Mouse (Mus musculus) kidney, embryonic 15.5 days (tissue): Measurements from ENCODE around the gene Supt6. TPM values are rescaled to one million over a fixed set of nuclear protein-coding genes. Genes with fewer than 3 reads are reported as not detected.
"Not testable (repeated sequence)": the region's sequence is repeated elsewhere in the genome, so short reads cannot be mapped to it uniquely, and the experiment has no call there.

Experiments used
- ATAC-seq: fragments of 200-750 bp; cut with Nextera tagmentation; replicated peaks from 2 replicates; pipeline ENCODE4 v1.8.0; 2017; ENCODE audit warnings: moderate TSS enrichment; ENCODE audit not compliant: low FRiP score
- H3K27ac ChIP-seq: fragments of 300-500 bp; sonication (generic); 2 replicates; pipeline ENCODE4 v1.5.1; 2015; ENCODE audit warnings: mild to moderate bottlenecking, inconsistent platforms
- H3K27me3 ChIP-seq: fragments of 300-500 bp; sonication (generic); 2 replicates; pipeline ENCODE4 v1.6.1; 2015; ENCODE audit warnings: inconsistent platforms
- H3K36me3 ChIP-seq: fragments of 300-500 bp; sonication (generic); 2 replicates; pipeline ENCODE4 v1.6.1; 2015; ENCODE audit warnings: inconsistent platforms
- H3K4me1 ChIP-seq: fragments of 300-500 bp; sonication (generic); 2 replicates; pipeline ENCODE4 v1.6.1; 2015; ENCODE audit warnings: inconsistent platforms
- H3K4me2 ChIP-seq: fragments of 300-500 bp; sonication (generic); 2 replicates; pipeline ENCODE4 v1.6.1; 2015; ENCODE audit warnings: moderate library complexity, mild to moderate bottlenecking, inconsistent platforms
- H3K4me3 ChIP-seq: fragments of 300-500 bp; sonication (generic); replicated peaks from 2 replicates; pipeline ENCODE4 v1.5.1; 2015; ENCODE audit warnings: mild to moderate bottlenecking, inconsistent platforms
- H3K9ac ChIP-seq: fragments of 300-500 bp; sonication (generic); 2 replicates; pipeline ENCODE4 v1.6.1; 2015; ENCODE audit warnings: mild to moderate bottlenecking, inconsistent platforms
- H3K9me3 ChIP-seq: fragments of 300-500 bp; sonication (generic); replicated peaks from 2 replicates; pipeline ENCODE4 v1.6.1; 2016; ENCODE audit warnings: inconsistent platforms
- WGBS: fragments of 180-500 bp; shearing (Covaris S2); methylation state at CpG from one replicate; pipeline ENCODE4 v1.1.7; 2015; ENCODE audit warnings: mixed read lengths; 5-methylcytosine and 5-hydroxymethylcytosine counted together
- polyA plus RNA-seq: library from polyadenylated mRNA; unstranded; fragments of >200 nt; fragmentation: Nextera tagmentation; extraction: Ambion mirVana; gene quantifications from 2 replicates; pipeline ENCODE4 v1.2.1, GENCODE M21; 2015

The Supt6 gene
- 27.3 and 29.4 TPM in 2 replicates for polyA plus RNA-seq

GRCm38 (mm10) chr11:78245627-78246317 lies at the start of gene Supt6, which contains the start of gene Sdf2:
TSS of gene Supt6 (minus strand) at chr11:78245987.
TSS of gene Sdf2 (plus strand) at chr11:78245746.
- Histone ChIP-seq H3K36me3 (peaks cover 17% of the 10 kb centered on the region), H3K4me2 (peak within 1 kb of the TSS; percentile 77), H3K9ac (peak within 1 kb of the TSS; percentile 90), H3K4me3 (peak within 1 kb of the TSS; percentile 97), H3K4me1 (peaks cover 37% of the 10 kb centered on the region), H3K27me3 (no peaks in the 10 kb centered on the region), H3K9me3 (no peaks in the 10 kb centered on the region), H3K27ac (peak within 1 kb of the TSS; percentile 96)
- under 1% methylated on average over 50 of the region's 50 CpGs for WGBS
- ATAC-seq: peak; percentile 92

GRCm38 (mm10) chr11:78294585-78294984 lies 48.8 kb upstream of the Supt6 start:
- Histone ChIP-seq H3K4me3 (no peak overlapping the region), H3K4me2 (no peak overlapping the region), H3K27me3 (no peaks in the 10 kb centered on the region), H3K36me3 (peaks cover 42% of the 10 kb centered on the region), H3K4me1 (no peaks in the 10 kb centered on the region), H3K9ac (no peak overlapping the region), H3K27ac (no peak overlapping the region), H3K9me3 (no peaks in the 10 kb centered on the region)
- no peak for ATAC-seq
- WGBS: 94% methylated on average over 6 of the region's 6 CpGs

GRCm38 (mm10) chr11:78290654-78291053 lies 44.9 kb upstream of the Supt6 start, which contains the start of gene BC030499:
TSS of gene BC030499 (plus strand) at chr11:78290841.
- H3K36me3 ChIP-seq: peaks cover 81% of the 10 kb centered on the region
- 93% methylated on average over 4 of the region's 4 CpGs for WGBS
- ATAC-seq: no peak
- no peaks in the 10 kb centered on the region for H3K9me3 ChIP-seq
- no peak within 1 kb of the TSS for H3K4me3 ChIP-seq
- no peak within 1 kb of the TSS for H3K4me2 ChIP-seq
- no peak within 1 kb of the TSS for H3K9ac ChIP-seq
- no peaks in the 10 kb centered on the region for H3K4me1 ChIP-seq
- H3K27ac ChIP-seq: no peak within 1 kb of the TSS
- no peaks in the 10 kb centered on the region for H3K27me3 ChIP-seq

- 91% methylated on average over 7 of the region's 7 CpGs for WGBS
- Histone ChIP-seq H3K9me3 (no peaks in the 10 kb centered on the region), H3K36me3 (peaks cover 92% of the 10 kb centered on the region), H3K4me2 (no peak overlapping the region), H3K27me3 (no peaks in the 10 kb centered on the region), H3K9ac (no peak overlapping the region), H3K4me3 (no peak overlapping the region), H3K4me1 (no peaks in the 10 kb centered on the region), H3K27ac (no peak overlapping the region)
- no peak for ATAC-seq
Measured at GRCm38 (mm10) chr11:78289146-78289763, 43.5 kb upstream of the Supt6 start.

GRCm38 (mm10) chr11:78279586-78279985 lies 33.8 kb upstream of the Supt6 start:
- Histone ChIP-seq H3K36me3 (peaks cover 100% of the 10 kb centered on the region), H3K4me3 (no peak overlapping the region), H3K27me3 (no peaks in the 10 kb centered on the region), H3K9ac (no peak overlapping the region), H3K9me3 (no peaks in the 10 kb centered on the region), H3K4me2 (no peak overlapping the region), H3K4me1 (no peaks in the 10 kb centered on the region), H3K27ac (no peak overlapping the region)
- no peak for ATAC-seq
- WGBS: 88% methylated on average over 4 of the region's 4 CpGs

- H3K36me3 ChIP-seq: peaks cover 100% of the 10 kb centered on the region
- 85% methylated on average over 7 of the region's 7 CpGs for WGBS
- H3K4me3 ChIP-seq: no peak overlapping the region
- no peak for ATAC-seq
- H3K9me3 ChIP-seq: no peaks in the 10 kb centered on the region
- no peak overlapping the region for H3K27ac ChIP-seq
- no peaks in the 10 kb centered on the region for H3K4me1 ChIP-seq
- H3K9ac ChIP-seq: no peak overlapping the region
- no peaks in the 10 kb centered on the region for H3K27me3 ChIP-seq
- no peak overlapping the region for H3K4me2 ChIP-seq
Measured at GRCm38 (mm10) chr11:78278853-78279252, 33.1 kb upstream of the Supt6 start.

GRCm38 (mm10) chr11:78276169-78276568 lies 30.4 kb upstream of the Supt6 start:
- ATAC-seq, H3K9me3 ChIP-seq, H3K27me3 ChIP-seq, H3K4me2 ChIP-seq, H3K4me3 ChIP-seq, H3K27ac ChIP-seq, H3K9ac ChIP-seq, H3K4me1 ChIP-seq: not testable (repeated sequence)
- WGBS: 92% methylated on average over 4 of the region's 4 CpGs
- peaks cover 100% of the 10 kb centered on the region for H3K36me3 ChIP-seq

GRCm38 (mm10) chr11:78275596-78275995 lies 29.8 kb upstream of the Supt6 start:
- H3K9ac ChIP-seq: no peak overlapping the region
- WGBS: 94% methylated on average over 1 of the region's 1 CpGs
- no peak overlapping the region for H3K4me2 ChIP-seq
- H3K9me3 ChIP-seq: no peaks in the 10 kb centered on the region
- ATAC-seq: no peak
- H3K27ac ChIP-seq: no peak overlapping the region
- H3K4me3 ChIP-seq: no peak overlapping the region
- no peaks in the 10 kb centered on the region for H3K27me3 ChIP-seq
- H3K4me1 ChIP-seq: no peaks in the 10 kb centered on the region
- peaks cover 99% of the 10 kb centered on the region for H3K36me3 ChIP-seq

GRCm38 (mm10) chr11:78271986-78272385 lies 26.2 kb upstream of the Supt6 start:
- Histone ChIP-seq H3K9ac (no peak overlapping the region), H3K4me3 (no peak overlapping the region), H3K27me3 (no peaks in the 10 kb centered on the region), H3K4me1 (no peaks in the 10 kb centered on the region), H3K4me2 (no peak overlapping the region), H3K36me3 (peaks cover 96% of the 10 kb centered on the region), H3K9me3 (no peaks in the 10 kb centered on the region), H3K27ac (no peak overlapping the region)
- ATAC-seq: no peak
- WGBS: 90% methylated on average over 13 of the region's 13 CpGs

- Histone ChIP-seq H3K27me3 (0 out of 2 replicates have a peak, but pooled peaks cover 2% of the 10 kb centered on the region), H3K9me3 (no peaks in the 10 kb centered on the region), H3K4me2 (no peak overlapping the region), H3K4me3 (no peak overlapping the region), H3K9ac (no peak overlapping the region), H3K4me1 (peaks cover 15% of the 10 kb centered on the region), H3K36me3 (peaks cover 72% of the 10 kb centered on the region), H3K27ac (no peak overlapping the region)
- 94% methylated on average over 6 of the region's 6 CpGs for WGBS
- no peak for ATAC-seq
Measured at GRCm38 (mm10) chr11:78265571-78265970, 19.8 kb upstream of the Supt6 start.

GRCm38 (mm10) chr11:78262550-78262949 lies 16.8 kb upstream of the Supt6 start:
- peak overlapping the region; percentile 92 for H3K27ac ChIP-seq
- no peaks in the 10 kb centered on the region for H3K9me3 ChIP-seq
- peak overlapping the region; percentile 87 for H3K4me3 ChIP-seq
- WGBS: 2% methylated on average over 8 of the region's 8 CpGs
- H3K36me3 ChIP-seq: peaks cover 44% of the 10 kb centered on the region
- H3K9ac ChIP-seq: peak overlapping the region; percentile 77
- H3K4me1 ChIP-seq: peaks cover 15% of the 10 kb centered on the region
- ATAC-seq: no peak
- peaks cover 10% of the 10 kb centered on the region; the same call in 1 of the 2 replicates for H3K27me3 ChIP-seq
- peak overlapping the region; percentile 80 for H3K4me2 ChIP-seq
